Mouse (Mus musculus) frontal cortex, postnatal 14 days (tissue): Measurements from ENCODE around the gene Catsperz.
"Not testable (repeated sequence)": the region's sequence is repeated elsewhere in the genome, so short reads cannot be mapped to it uniquely, and the experiment has no call there.

Source experiments
- DNase-seq, 2 experiments: peaks; one replicate each; pipeline ENCODE4 v3.0.0; 2022; ENCODE audit warnings: low spot score in 2 of 2

Catsperz gene

DNA sequence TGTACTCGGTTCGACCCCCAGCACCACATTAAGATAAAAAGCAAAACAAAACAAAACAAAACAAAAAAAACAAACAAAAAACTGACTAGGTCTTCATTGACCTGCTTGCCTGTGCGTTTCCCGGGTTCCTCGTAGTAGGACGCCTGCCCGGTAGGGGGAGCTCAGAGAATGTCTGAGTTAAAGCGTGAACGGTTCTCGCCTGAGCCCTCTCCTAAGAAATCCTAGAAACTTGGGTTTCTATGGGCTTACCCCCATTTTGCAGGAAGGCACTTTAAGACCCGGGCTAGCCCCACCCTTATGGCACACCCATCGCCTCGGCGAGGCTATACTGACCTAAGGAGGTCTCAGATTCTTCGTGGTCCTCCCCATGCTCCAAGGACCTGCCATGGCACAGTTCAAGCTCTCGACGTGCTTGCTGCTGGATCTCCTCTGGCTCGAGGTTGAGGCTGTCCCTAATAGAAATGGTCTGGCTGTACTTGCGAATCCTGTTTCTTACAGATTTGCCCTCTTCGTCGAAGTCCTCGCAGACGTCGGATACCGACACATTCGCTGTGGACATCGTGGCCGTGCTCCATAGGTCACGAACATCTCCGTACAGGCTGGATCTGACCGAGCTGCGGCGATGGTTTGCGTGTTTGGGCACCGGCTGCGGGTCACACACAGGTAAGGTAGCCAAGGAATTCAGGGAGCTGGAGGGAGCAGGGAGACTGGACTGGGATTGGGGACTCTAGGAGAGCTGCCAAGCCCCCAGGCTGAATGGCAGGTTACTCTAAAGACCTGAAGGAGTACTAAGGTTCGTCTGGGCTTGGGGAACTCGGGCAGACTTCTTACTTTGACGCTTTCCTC lies 496 bp downstream of the Catsperz start:
- DNase-seq, result peak in 1 of 2 experiments; percentile 83

GRCm38 (mm10) chr19:6922901-6923735 lies 2.1 kb downstream of the Catsperz start:
- no peak for DNase-seq

DNA sequence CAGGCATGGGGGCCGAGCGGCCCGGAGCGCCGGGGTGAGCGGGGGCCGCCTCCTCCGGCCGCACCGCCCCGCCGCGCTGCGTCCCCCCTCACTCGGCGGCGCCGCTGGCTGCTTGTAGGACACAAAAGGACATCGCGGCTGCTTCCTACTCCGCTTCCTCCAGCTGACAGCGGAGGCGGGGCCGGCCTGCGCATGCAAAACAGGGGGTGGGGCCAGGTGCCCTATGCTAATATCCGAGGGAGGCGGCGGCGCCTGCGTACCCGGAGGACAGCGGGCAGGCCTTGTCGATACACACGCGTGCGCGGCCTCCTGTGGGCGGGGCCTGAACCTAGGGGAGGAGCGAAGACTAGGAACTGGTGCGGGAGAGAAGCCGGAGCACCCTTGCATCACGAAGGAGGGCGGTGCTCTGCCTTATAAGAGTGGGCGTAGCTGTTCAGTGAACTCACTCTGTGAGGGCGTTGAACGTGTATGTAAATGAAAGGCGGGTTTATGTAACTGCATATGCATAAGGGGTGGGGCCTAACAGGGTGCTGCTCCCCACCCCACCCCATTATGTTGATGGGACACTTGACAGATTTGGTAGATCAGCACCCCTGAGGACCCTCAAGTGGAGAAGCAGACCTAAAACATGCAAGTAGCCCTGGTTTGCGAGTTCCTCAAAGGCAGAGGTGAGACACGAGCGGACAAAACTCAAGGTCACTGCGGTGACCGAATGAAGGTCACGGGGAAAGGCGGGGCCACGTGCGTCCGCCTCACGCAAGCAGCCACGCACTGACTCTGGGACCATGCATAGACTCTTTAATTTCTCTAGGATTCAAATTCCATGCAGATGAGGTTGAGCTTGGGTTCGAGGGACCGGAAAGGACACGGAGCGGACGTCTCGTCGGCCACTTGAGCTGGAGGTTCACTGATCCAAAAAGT lies 3.3 kb downstream of the Catsperz start, which contains the start of gene Esrra:
Gene Esrra (minus strand): TSS at position 167 of the 921 bp plus-strand sequence.
- DNase-seq, result peak; percentile 99 to 100

DNA sequence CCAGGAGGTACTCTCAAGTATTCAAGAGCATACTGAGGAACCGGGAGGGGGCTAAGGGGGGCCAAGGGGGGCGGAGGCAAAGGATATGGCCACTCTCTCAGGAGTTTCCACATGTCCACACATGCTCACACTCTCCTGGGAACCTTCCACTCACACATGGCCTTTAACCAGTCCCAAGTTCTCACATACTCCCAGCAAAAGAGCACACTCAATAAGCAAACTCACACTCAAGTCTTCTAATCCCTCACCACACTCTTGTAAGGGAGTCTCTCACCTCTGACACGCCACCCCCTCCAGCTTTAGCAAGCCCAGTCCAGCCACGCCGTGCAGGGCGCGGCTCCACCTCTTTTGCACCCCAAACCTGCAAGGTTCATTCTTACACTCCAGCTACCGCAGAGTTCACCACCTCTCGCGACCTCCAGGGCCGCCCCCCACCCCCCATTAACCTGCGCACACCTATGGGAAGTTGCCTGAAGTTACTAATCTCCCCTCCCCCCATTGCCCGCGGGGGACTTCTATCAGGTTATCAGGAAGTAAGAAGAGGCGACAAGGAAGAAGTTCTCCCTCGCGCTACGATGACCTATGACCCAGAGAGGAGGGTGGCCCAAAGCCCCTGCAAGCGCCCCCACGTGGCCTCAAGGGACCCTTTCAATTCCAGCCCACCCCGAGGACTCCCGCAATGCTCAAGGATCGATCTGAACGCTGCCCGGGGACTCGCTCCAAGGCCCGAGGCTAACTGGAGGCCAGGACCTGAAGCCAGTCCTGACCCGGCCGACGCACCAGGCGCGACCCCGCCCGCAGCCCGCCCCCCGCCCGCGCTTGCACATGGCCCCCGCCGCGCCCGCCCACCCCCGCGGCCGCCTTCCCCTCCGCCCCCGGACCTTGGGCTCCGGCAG lies 4.2 kb downstream of the Catsperz start:
- DNase-seq, result peak in 1 of 2 experiments; percentile 64

GRCm38 (mm10) chr19:6919876-6920740 lies 5.1 kb downstream of the Catsperz start:
- no peak for DNase-seq

GRCm38 (mm10) chr19:6919431-6919830 lies 5.7 kb downstream of the Catsperz start:
- no peak for DNase-seq

- DNase-seq, result no peak
Measured at GRCm38 (mm10) chr19:6918321-6918720, 6.9 kb downstream of the Catsperz start.

- no peak for DNase-seq
Measured at GRCm38 (mm10) chr19:6916496-6916895, 8.7 kb downstream of the Catsperz start.

GRCm38 (mm10) chr19:6915276-6915675 lies 9.9 kb downstream of the Catsperz start:
- no peak for DNase-seq

DNA sequence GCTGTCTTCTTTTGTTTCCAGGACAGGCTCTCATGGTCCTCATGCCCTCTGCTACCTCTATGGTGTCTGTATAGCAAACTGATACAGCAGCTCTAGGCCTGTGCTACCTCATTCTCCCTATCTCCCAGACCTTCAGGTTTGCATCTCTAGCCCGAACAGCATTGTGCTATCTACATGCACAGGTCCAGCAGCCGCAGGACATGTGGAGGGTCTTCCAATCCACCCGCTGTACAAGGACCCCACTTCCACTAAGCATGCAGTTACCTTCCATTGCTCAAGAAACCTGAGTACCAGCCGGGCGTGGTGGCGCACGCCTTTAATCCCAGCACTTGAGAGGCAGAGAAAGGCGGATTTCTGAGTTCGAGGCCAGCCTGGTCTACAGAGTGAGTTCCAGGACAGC lies 10.6 kb downstream of the Catsperz start:
- no peak for DNase-seq

DNA sequence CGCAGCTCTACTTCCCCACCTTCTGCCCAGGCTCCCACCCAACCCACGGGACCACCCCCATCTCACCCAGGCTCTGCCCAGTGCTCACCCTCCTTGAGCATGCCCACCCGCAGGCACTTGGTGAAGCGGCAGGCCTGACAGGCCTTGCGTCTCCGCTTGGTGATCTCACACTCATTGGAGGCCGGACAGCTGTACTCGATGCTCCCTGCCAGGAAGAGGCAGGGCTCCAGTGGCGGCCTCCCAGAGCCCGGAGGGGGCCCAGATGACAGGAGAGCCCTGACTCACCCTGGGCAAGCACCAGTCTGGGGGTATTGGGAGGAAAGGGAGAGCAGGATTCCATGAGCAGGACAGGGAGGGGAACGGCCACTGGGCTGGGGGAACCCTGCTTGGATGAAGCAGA lies 11.2 kb downstream of the Catsperz start:
- no peak for DNase-seq

- DNase-seq, result no peak
Measured at GRCm38 (mm10) chr19:6913036-6913435, 12.1 kb downstream of the Catsperz start.

GRCm38 (mm10) chr19:6912205-6912970 lies 12.8 kb downstream of the Catsperz start:
- DNase-seq, result no peak

GRCm38 (mm10) chr19:6911101-6912074 lies 13.8 kb downstream of the Catsperz start:
- DNase-seq, result no peak

DNA sequence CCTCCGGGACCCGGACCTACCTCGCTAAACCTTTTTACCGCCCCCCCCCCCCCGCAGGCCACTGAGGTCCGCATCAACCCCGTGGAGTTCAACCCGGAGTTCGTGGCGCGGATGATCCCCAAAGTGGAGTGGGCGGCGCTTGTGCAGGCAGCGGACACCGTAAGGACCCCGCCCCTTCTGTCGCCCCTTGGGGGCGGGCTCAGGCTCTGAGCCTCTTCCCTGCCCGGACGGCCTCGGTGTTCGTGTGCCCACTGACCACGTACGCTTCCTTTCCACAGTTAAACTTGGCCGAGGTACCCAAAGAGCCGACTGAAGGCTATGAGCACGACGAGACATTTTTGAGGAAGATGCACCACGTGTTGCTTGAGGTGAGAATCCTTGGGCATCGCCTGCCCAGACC lies 14.9 kb downstream of the Catsperz start:
- DNase-seq, result not testable (repeated sequence)

- DNase-seq, result peak; percentile 89 to 93
Measured at GRCm38 (mm10) chr19:6909507-6910289, 15.5 kb downstream of the Catsperz start, which contains the start of the genes Trmt112 and Prdx5. Trmt112 (plus strand) TSS chr19:6909698. Prdx5 (minus strand) TSS chr19:6910106.

DNA sequence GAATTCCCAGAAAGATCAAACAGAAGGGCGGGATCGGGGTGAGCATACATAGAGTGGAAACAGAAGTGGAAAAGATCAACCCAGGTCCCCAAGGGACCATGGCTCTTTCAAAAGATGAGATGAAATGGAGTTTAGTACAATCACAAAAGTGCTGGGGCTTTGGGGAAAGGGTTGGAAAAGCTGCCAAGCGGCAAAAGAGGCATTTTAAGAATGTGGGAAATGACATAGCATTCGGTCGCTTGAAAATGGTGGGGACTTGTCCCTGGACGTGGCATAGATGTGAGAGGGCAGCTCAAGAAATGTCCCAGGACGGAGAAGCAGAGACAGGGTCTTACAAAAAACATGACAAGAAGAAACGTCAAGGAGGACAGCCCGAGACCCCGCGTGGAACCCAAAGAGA lies 16.2 kb downstream of the Catsperz start:
- no peak for DNase-seq
